Mouse (Mus musculus) lung, embryonic 14.5 days (tissue): ENCODE results near the gene Atp13a1. TPM values are rescaled to one million over a fixed set of nuclear protein-coding genes. Genes with fewer than 3 reads are reported as not detected.
A peak's percentile ranks its signal among the peaks of the same experiment; 100 is the strongest.

Source experiments
- ATAC-seq: fragments of 200-750 bp; cut with Nextera tagmentation; 2 replicates; pipeline ENCODE4 v1.8.0; 2017; ENCODE audit warnings: mild to moderate bottlenecking, moderate TSS enrichment, moderate library complexity; ENCODE audit not compliant: insufficient read depth
- DNase-seq: peaks from one replicate; pipeline ENCODE4 v3.0.0-alpha.2; 2015
- H3K27ac ChIP-seq: fragments of 300-500 bp; sonication (generic); 2 replicates; pipeline ENCODE4 v1.5.1; 2014; ENCODE audit warnings: low read depth, mild to moderate bottlenecking, moderate library complexity
- H3K27me3 ChIP-seq: fragments of 300-500 bp; sonication (generic); 2 replicates; pipeline ENCODE4 v1.6.1; 2014; ENCODE audit warnings: low read length, control low read depth; ENCODE audit not compliant: insufficient read depth
- H3K36me3 ChIP-seq: fragments of 300-500 bp; sonication (generic); 2 replicates; pipeline ENCODE4 v1.6.1; 2014; ENCODE audit warnings: control low read depth; ENCODE audit not compliant: insufficient read depth
- H3K4me1 ChIP-seq: fragments of 300-500 bp; sonication (generic); 2 replicates; pipeline ENCODE4 v1.6.1; 2014; ENCODE audit warnings: antibody characterized with exemption, control low read depth; ENCODE audit not compliant: insufficient read depth
- H3K4me2 ChIP-seq: fragments of 300-500 bp; sonication (generic); 2 replicates; pipeline ENCODE4 v1.6.1; 2014; ENCODE audit warnings: mild to moderate bottlenecking
- H3K4me3 ChIP-seq: fragments of 300-500 bp; sonication (generic); 2 replicates; pipeline ENCODE4 v1.5.1; 2014; ENCODE audit warnings: low read depth, low read length
- H3K9ac ChIP-seq: fragments of 300-500 bp; sonication (generic); 2 replicates; pipeline ENCODE4 v1.6.1; 2014
- H3K9me3 ChIP-seq: fragments of 300-500 bp; sonication (generic); 2 replicates; pipeline ENCODE4 v1.6.1; 2016; ENCODE audit warnings: low read depth, low read length, control low read depth
- CTCF ChIP-seq: IDR thresholded peaks from 2 replicates; pipeline ENCODE4 v1.5.1; 2016; ENCODE audit warnings: antibody characterized with exemption, low read depth
- WGBS: fragments of 180-500 bp; shearing (Covaris S2); extraction: QIAGEN DNeasy Blood & Tissue Kit; methylation state at CpG from one replicate; pipeline ENCODE4 v1.1.7; 2014; 5-methylcytosine and 5-hydroxymethylcytosine counted together
- polyA plus RNA-seq: library from polyadenylated mRNA; unstranded; fragments of >200 nt; fragmentation: Nextera tagmentation; extraction: Ambion mirVana; gene quantifications from 2 replicates; pipeline ENCODE4 v1.2.1, GENCODE M21; 2014

The Atp13a1 gene
- polyA plus RNA-seq, result 46.6 and 57.4 TPM in 2 replicates

GRCm38 (mm10) chr8:69790773-69791367, at the start of gene Atp13a1, which contains the start of gene Zfp866:
Gene Atp13a1 (plus strand): TSS chr8:69791163.
Gene Zfp866 (minus strand): TSS chr8:69791178.
- no peak for TF ChIP-seq CTCF
- WGBS, result under 1% methylated on average over 38 of the region's 38 CpGs
- H3K4me2 ChIP-seq, result peak within 1 kb of the TSS; percentile 84
- peaks cover 28% of the 10 kb centered on the region for H3K36me3 ChIP-seq
- peak; percentile 96 for ATAC-seq
- peaks cover 9% of the 10 kb centered on the region; the same call in 1 of the 2 replicates for H3K4me1 ChIP-seq
- H3K27ac ChIP-seq, result peak within 1 kb of the TSS; percentile 86
- peak; percentile 94 for DNase-seq
- peak within 1 kb of the TSS; percentile 92 for H3K9ac ChIP-seq
- H3K4me3 ChIP-seq, result peak within 1 kb of the TSS; percentile 100
- no peaks in the 10 kb centered on the region for H3K27me3 ChIP-seq
- H3K9me3 ChIP-seq, result no peaks in the 10 kb centered on the region

GRCm38 (mm10) chr8:69741231-69741630, 49.7 kb upstream of the Atp13a1 start:
- Histone ChIP-seq H3K27me3 (no peaks in the 10 kb centered on the region), H3K4me2 (no peak overlapping the region), H3K9ac (no peak overlapping the region), H3K4me1 (no peaks in the 10 kb centered on the region), H3K9me3 (no peaks in the 10 kb centered on the region), H3K27ac (no peak overlapping the region), H3K4me3 (no peak overlapping the region), H3K36me3 (peaks cover 16% of the 10 kb centered on the region)
- ATAC-seq (no peak), DNase-seq (peak; percentile 52)
- no peak for TF ChIP-seq CTCF
- 69% methylated on average over 2 of the region's 2 CpGs for WGBS

GRCm38 (mm10) chr8:69749544-69750454, 41.2 kb upstream of the Atp13a1 start, which contains the start of gene Zfp963:
Gene Zfp963 (minus strand): TSS chr8:69749970.
- H3K4me2 ChIP-seq, result peak within 1 kb of the TSS; percentile 61
- H3K4me1 ChIP-seq, result 0 out of 2 replicates have a peak, but pooled peaks cover 4% of the 10 kb centered on the region
- 2% methylated on average over 48 of the region's 48 CpGs for WGBS
- DNase-seq (peak; percentile 98), ATAC-seq (peak; percentile 100)
- 0 out of 2 replicates have a peak, but pooled peaks cover 5% of the 10 kb centered on the region for H3K36me3 ChIP-seq
- H3K4me3 ChIP-seq, result peak within 1 kb of the TSS; percentile 67
- peak within 1 kb of the TSS; percentile 99 for H3K27ac ChIP-seq
- H3K27me3 ChIP-seq, result no peaks in the 10 kb centered on the region
- no peak for TF ChIP-seq CTCF
- no peaks in the 10 kb centered on the region for H3K9me3 ChIP-seq
- peak within 1 kb of the TSS; percentile 91 for H3K9ac ChIP-seq

GRCm38 (mm10) chr8:69752437-69752836, 38.5 kb upstream of the Atp13a1 start:
- H3K27ac ChIP-seq, result no peak overlapping the region
- ATAC-seq, result no peak
- no peak for TF ChIP-seq CTCF
- WGBS, result 91% methylated on average over 2 of the region's 2 CpGs
- DNase-seq, result no peak
- H3K9me3 ChIP-seq, result no peaks in the 10 kb centered on the region
- no peak overlapping the region for H3K9ac ChIP-seq
- H3K4me1 ChIP-seq, result 0 out of 2 replicates have a peak, but pooled peaks cover 4% of the 10 kb centered on the region
- H3K4me3 ChIP-seq, result no peak overlapping the region
- H3K4me2 ChIP-seq, result no peak overlapping the region
- H3K36me3 ChIP-seq, result peaks cover 18% of the 10 kb centered on the region
- no peaks in the 10 kb centered on the region for H3K27me3 ChIP-seq

- no peak for TF ChIP-seq CTCF
- WGBS, result 93% methylated on average over 5 of the region's 5 CpGs
Measured at GRCm38 (mm10) chr8:69758316-69758715, 32.6 kb upstream of the Atp13a1 start.

GRCm38 (mm10) chr8:69761814-69762445, 29.0 kb upstream of the Atp13a1 start:
- no peak overlapping the region for H3K4me3 ChIP-seq
- no peak overlapping the region for H3K9ac ChIP-seq
- no peak overlapping the region for H3K27ac ChIP-seq
- H3K9me3 ChIP-seq, result peaks cover 10% of the 10 kb centered on the region; the same call in 1 of the 2 replicates
- DNase-seq (no peak), ATAC-seq (no peak)
- no peak overlapping the region for H3K4me2 ChIP-seq
- no peak for TF ChIP-seq CTCF
- H3K4me1 ChIP-seq, result no peaks in the 10 kb centered on the region
- 91% methylated on average over 4 of the region's 4 CpGs for WGBS
- no peaks in the 10 kb centered on the region for H3K27me3 ChIP-seq
- H3K36me3 ChIP-seq, result peaks cover 68% of the 10 kb centered on the region

More at GRCm38 (mm10) chr8:69758316-69758715, 32.6 kb upstream of the Atp13a1 start:
- H3K27me3 ChIP-seq, result no peaks in the 10 kb centered on the region
- ATAC-seq (no peak), DNase-seq (no peak)
- H3K4me1 ChIP-seq, result no peaks in the 10 kb centered on the region
- no peak overlapping the region for H3K4me3 ChIP-seq
- H3K9ac ChIP-seq, result no peak overlapping the region
- no peak overlapping the region for H3K4me2 ChIP-seq
- no peaks in the 10 kb centered on the region for H3K9me3 ChIP-seq
- no peak overlapping the region for H3K27ac ChIP-seq
- H3K36me3 ChIP-seq, result peaks cover 43% of the 10 kb centered on the region
